Mouse (Mus musculus): ENCODE measurements around the gene H2-DMa.

Gene H2-DMa

DNA sequence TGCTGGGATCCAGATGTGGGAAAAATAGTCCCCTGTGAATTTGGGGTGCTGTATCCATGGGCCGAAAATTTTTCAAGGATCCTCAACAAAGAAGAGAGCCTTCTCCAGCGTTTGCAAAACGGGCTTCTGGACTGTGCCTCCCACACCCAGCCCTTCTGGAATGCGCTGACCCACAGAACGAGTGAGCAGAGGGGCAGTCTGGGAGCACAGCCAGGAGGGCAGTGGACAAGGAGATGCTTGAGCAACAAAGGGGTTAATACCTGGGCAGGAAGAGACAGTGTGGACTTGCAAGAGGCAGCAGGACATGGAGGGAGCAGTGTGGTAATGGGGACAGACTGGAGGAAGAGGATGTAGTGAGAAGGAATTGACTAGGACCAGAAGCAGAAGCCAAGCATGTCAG lies 36.2 kb downstream of the H2-DMa start:
- DNase-seq (ENCODE audit: low read depth): no peak

DNA sequence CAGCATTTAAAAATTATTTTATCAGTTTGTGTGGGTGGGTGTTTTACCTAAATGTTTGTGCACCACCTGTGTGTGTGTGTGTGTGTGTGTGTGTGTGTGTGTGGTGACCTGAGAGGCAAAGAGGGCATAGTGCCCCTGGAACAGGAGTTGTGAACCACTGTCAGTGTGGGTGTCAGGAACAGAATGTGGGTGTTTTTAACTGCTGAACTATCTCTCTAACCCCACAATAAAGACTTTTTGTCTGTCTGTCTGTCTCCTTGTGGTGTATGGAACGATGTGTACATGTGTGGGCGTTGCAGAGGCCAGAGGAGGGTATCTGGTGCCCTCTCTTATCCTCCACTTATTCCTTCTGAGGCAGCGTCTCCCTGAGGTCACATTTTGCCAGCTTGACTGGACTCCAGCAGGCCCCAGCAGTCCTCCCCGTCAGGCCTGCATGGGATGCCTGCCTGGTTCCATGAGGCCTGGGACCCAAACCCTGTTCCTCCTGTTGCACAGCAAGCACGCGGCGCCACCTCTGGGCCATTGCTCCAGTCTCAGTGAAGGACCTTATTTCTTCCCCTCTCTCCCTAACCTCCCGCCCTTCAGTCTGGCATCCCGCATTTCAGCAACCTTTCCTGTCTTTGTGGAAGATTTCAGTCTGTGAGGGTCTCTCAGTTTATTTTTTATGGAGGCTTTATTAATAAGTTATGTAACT lies 45.0 kb downstream of the H2-DMa start:
- DNase-seq (ENCODE audit: low read depth): no peak

DNA sequence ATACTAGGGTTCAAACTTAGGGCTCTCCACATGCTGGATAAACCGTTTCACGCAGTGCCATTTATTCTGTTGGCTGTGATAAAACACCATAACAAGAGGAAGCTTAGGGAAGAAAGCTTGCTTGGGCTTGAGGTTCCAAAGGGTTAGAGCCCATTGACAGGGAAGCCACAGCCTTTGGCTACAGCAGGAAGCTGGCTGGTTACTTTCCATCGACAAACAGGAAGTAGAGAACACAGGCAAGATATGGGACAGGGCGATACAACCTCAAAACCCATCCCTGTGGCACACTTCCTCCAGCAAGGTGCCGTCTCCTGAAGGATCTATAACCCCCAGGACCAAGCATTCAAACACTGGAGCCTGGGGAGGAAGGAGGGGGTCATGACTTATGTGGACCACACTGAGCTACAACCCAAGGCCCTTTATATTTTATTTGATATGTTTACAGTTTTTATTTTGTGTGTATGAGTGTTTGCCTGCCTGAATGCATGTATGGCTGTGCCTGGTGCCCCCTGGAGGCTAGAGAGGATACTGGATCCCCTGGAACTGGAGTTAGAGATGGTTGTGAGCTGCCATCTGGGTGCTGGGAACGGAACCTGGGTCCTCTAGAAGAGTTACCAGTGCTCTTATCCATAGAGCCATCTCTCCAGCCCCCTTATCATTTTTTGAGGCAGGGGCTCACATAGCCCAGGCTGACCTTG lies 45.8 kb downstream of the H2-DMa start:
- DNase-seq (ENCODE audit: low read depth): no peak

DNA sequence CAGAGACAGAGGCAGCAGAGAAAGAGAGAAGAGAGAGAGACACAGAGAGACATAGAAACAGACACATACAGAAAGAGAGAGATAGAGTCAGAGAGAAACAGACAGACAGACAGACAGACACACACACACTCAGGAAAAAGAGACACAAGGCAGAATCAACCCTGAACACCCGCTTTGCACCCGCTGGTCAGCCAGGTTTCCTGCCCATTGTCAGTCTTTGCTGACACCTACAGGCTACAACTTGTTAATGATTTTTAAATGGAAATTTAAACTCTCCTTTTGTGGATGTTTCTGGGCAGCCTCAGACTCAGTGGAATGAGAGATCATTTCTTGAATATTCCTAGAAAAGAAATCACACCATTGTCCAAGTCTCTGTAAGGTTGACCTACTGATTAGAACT lies 49.9 kb downstream of the H2-DMa start:
- DNase-seq (ENCODE audit: low read depth): no peak

DNA sequence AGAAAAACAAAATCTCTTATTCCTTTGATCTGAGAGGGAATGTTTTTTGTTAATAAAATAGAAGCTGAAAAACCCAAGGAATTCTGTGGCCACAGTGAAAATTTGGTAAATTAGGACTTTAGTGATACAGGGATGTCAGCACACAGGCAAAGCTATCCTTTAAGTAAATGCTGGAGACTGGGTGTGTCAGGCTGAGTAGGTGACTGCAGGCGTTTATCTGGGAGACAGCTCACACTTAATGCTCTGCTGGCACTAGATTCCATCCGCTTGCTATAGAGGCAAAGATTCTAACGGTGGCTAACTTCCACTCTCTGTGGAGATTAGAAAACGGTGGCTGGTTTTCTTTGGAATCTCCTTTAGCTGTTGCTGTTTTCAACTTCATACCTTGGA lies 51.1 kb downstream of the H2-DMa start:
- DNase-seq (ENCODE audit: low read depth): no peak

DNA sequence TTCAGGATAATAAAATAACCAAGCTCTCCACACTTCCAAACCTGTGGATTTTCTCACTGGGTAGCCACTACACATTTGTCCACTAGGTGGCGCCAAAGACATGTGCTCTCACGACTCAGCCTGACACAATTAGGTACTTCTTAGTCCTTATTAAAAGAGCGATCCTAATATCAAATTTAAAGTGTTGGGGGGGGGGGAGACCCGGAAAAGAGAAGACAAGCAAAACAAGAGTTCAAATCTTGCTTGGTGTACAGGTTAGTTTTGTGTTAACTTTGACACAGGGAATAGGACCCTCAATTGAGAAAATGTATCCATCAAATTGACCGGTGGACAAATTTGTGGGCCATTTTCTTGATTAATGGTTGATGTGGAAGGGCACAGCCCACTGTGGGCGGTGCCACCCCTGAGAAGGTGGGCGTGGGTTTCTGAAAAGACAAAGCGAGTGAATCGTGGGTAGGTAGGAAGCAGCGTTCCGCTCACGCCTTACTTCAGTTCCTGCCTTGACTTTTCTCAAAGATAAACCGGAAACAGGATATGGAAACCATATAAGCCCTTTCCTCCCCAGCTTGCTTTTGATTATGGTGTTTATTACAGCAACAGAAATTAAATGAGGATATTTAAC lies 51.6 kb downstream of the H2-DMa start:
- DNase-seq (ENCODE audit: low read depth): peak; percentile 85

DNA sequence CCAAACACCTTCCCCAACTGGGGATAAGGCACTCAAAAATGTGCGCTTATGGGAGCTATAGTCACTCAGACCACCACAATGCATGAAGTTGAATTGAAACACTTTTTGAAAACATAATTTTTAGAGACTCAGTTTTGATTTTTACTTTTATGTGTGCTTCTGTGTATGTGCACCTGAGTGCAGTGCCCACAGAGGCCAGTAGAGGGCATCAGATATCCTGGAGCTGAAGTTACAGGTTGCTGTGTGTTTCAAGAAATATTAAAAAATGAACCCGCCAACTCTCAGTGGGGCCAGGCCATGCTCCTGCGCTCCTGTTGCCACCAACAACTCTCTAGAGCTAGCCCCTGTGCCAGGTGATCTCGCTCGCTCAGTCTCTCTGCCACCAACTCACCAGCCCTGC lies 53.2 kb downstream of the H2-DMa start:
- DNase-seq (ENCODE audit: low read depth): no peak

DNA sequence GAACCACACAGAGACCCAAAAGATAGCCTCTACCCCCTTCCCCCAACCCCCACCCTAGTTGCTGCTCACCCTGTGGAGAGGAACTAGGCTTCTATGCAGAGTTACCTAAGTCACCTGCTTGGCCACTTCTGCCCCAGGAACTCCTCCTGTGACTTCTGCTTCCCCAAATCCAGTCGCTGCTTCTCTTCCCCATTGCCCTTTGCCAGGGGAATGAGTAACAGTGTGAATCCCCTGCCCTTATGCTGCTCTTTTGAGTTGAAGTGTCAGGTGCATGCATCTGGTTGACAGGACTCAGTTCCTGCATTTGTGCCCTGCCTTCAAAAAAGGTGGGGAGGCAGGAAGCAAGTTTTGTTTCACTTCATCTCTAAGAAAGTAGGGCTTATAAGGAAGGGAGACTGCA lies 54.7 kb downstream of the H2-DMa start:
- no peak for DNase-seq (ENCODE audit: low read depth)

DNA sequence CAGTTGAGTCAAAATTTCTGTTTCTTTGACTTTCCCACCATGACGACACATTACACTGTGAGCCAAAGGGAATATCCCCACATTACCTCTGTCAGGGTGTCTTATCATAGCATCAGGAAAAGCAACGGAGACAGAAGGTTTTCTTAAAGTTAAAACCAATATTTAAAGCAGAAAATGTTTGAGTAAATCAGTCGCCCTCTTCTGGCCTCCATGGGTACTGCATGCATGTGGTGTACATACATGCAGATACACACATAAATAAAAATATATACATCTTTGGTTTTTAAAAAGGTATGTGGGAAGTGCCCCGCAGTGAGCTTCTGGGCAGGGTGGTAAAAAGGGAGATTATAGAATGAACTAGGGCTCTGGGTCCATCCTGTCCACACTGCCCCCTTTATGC lies 57.8 kb downstream of the H2-DMa start:
- no peak for DNase-seq (ENCODE audit: low read depth)

DNA sequence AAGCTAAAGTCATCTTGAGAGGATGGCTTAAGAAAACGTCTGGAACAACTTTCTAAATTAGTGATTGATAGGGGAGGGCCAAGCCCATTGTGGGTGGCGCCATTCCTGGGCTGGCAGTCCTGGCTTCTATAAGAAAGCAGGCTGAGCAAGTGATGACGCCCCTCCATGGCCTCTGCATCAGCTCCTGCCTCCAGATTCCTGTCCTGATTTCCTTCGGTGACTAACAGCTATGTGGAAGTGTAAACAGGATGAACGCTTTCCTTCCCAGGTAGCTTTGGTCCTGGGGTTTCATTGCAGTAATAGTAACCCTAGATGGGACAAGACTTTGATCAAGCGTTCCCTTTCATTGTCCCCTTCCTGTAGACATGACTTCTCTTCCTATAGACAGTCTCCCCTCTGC lies 59.7 kb downstream of the H2-DMa start:
- no peak for DNase-seq (ENCODE audit: low read depth)

- no peak for DNase-seq (ENCODE audit: low read depth)
Measured at GRCm38 (mm10) chr17:34179913-34180859, 60.8 kb downstream of the H2-DMa start.

DNA sequence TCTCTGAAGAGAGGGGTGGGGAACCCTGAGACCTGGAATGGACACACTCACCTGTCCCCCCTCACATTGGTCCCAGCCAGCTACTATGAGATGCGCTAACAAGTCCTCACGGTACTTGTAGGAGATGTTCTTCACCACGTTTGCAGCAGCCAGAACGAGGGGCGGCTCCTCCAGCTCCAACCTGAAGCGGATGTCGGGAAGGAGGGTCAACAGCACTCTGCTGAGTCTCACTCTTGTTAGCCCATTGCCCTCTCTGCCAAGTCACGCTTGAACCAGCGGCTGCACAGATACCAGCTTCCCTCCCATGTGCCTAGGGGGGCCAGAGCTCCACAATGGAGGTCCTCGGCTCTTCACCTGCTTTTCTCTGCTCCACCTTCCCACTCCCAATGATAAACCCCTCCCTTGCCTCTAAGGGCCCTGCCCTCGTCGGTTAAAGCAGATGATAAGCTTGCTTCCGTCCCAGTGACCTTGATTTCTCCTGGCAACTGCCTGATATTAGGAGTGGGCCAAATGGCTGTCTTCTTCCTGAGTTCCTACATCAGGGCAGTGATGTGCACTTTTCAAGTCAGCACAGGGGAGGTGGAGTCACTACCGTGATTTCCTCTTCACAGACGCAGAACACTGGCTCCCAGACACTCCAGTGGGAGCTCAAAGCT lies 64.4 kb downstream of the H2-DMa start:
- no peak for DNase-seq (ENCODE audit: low read depth)

- no peak for DNase-seq (ENCODE audit: low read depth)
Measured at GRCm38 (mm10) chr17:34185526-34185925, 66.2 kb downstream of the H2-DMa start.

- DNase-seq (ENCODE audit: low read depth): no peak
Measured at GRCm38 (mm10) chr17:34186885-34187260, 67.5 kb downstream of the H2-DMa start.

DNA sequence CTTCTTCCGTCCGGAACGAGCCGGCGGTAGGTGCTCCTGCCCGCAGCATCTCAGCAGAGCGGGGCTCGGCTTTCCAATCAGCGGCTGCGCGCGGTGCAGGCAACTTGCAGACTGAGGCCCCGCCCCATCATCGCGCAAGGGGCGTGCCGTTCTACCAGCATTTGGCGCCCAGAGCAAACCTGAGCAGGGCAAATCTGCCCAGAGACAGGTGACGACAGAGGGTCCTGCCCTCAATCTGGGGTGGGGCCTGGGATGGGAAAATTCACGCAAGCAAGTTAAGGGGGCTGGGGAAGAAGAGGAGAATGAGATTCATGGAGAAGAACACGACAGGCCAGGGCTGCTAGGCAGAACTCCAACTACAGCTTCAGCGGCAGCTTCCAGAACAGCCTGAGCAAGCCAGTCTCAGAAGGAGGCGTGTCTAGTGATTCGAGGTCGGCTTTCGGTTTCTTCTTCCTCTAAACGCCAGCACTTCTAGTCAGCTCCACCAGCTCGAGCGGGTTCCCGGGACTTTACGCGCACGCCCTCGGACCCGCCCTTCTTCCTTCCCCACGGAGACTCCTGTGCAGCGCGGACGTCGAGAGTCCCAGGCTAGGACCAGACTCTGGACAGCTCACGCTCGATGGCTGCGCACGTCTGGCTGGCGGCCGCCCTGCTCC lies 68.0 kb downstream of the H2-DMa start, which contains the start of the genes Tap1 and Psmb9:
Gene Tap1, plus strand, starts transcription at position 293 of the 656 bp plus-strand sequence.
Gene Psmb9, minus strand, starts transcription at position 504 of the 656 bp plus-strand sequence.
- DNase-seq (ENCODE audit: low read depth): peak; percentile 97

DNA sequence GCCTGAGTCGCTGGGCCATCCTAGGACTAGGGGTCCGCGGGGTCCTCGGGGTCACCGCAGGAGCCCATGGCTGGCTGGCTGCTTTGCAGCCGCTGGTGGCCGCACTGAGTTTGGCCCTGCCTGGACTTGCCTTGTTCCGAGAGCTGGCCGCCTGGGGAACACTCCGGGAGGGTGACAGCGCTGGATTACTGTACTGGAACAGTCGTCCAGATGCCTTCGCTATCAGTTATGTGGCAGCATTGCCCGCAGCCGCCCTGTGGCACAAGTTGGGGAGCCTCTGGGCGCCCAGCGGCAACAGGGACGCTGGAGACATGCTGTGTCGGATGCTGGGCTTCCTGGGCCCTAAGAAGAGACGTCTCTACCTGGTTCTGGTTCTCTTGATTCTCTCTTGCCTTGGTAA lies 68.7 kb downstream of the H2-DMa start:
- DNase-seq (ENCODE audit: low read depth): no peak

Measured in c-Kit-positive CD71-negative TER-119-negative erythroid progenitor cells, embryonic 14.5 days (primary cell).